Mouse (Mus musculus) embryonic fibroblast, embryonic 13.5 days (primary cell): ENCODE results near the gene Gas2l2.

ENCODE experiments used
- CTCF ChIP-seq: IDR thresholded peaks from 2 replicates; pipeline ENCODE4 v1.5.1; 2011; ENCODE audit warnings: mild to moderate bottlenecking, control low read depth, low read length, moderate library complexity, borderline replicate concordance; ENCODE audit not compliant: insufficient read depth
- POLR2A ChIP-seq: IDR thresholded peaks from 2 replicates; pipeline ENCODE4 v1.6.1; 2011; ENCODE audit warnings: low read depth, mild to moderate bottlenecking, control low read depth, low read length, moderate library complexity

GRCm38 (mm10) chr11:83439426-83440060 lies 10.3 kb upstream of the Gas2l2 start:
- TF ChIP-seq CTCF (no peak), POLR2A (no peak)
